Mouse (Mus musculus) 3T3-L1 (cell line): ENCODE measurements around the gene Pramel6.
"Not testable (repeated sequence)": the region's sequence is repeated elsewhere in the genome, so short reads cannot be mapped to it uniquely, and the experiment has no call there.

Experiments used
- DNase-seq: peaks from one replicate; pipeline ENCODE4 v3.0.0-alpha.2; 2015; ENCODE audit warnings: low read depth, low spot score

The Pramel6 gene

DNA sequence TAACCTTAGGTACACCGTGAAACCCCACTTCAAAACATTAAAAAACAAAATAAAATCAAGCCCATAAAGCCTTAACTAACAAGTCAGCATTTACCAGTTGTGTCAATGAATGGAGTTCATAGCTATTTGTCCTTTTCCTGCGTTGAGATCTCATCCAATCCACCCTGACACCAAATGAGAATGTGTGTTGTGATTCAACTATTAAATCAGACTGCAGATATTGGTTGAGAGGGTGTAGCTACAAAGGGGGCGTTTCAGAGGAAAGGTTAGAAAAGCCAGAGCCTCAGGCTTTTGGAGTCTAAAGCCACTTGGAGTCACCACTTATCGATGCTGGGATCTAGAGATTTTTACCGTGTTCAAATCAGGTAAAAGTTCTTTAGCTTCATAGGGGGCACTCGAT lies at the start of gene Pramel6:
Gene Pramel6 (plus strand): TSS at position 301 of the 400 bp plus-strand sequence.
- DNase-seq, result no peak

DNA sequence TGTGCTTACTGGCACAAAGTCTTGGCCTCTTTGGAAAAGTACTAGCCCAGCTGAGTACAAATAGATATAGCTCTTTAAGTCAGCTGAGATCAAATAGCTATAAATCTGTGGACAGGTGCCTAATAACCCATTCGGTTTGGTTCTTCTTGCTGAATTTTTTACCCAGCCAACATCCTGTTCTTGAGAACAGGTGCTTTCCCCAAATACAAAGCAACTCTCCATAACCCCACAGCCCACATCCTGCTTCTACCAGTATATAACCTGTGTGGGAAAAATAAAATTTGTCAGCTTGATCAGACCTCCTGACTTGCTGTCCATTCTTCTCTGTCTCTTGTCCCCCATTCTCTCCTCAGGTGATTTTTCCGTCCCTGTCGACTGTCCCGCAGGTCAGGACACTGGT lies 44.6 kb upstream of the Pramel6 start:
- no peak for DNase-seq

DNA sequence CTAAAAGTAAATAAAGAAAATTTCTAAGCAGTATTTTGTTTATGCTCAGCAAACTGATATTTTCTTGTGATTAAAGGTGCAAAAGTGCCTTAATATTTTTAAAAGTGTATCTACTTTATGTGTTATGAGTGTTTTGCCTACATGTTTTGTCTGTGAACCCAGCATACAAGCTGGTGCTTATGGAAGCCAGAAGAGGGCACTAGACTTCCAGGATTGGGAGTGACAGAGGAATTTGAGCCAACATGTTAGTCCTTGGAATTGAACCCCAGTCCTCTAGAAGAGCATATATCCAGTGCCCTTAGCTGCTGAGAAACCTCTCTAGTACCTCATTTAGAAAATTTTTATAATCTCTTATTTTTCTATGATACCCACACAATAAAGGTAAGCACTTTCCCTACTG lies 26.2 kb upstream of the Pramel6 start:
- DNase-seq, result no peak

DNA sequence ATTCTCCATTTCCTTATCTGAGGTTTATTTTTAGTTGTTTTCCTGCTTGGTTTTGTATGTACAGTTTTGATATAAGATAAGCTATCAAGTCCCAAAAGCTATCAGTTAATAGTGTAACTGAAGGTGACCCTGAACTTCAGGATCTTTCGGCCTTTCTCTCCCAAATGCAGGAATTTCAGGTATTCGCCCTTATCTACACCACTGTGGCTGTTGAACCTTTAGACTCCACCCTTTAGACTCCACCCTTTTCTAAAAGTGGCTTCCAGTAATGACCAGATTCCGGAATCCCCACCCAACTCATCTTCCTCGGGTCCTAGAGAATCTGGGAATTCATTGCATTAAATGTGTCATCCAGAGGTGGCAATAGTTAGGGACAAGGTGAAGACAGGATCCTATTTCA lies 25.2 kb upstream of the Pramel6 start:
- no peak for DNase-seq

DNA sequence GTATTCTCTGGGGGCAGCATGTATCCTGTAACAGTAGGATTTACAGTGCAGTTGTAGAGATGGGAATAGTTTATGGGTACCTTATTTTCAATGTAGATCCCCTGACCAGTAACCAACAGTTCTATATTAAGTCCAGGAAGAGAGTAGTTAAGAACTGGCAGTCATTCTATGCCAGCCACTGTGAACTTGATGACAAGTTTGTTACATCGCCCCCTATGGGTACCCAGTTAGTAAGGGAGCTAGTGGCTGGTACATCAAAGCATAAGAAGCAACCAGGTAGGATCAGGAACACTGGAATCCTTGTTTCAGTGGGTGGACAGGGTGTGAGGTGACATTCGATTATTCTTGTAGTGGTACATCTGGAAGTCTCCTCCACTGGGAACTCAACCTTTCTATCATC lies 24.1 kb upstream of the Pramel6 start:
- DNase-seq, result no peak

DNA sequence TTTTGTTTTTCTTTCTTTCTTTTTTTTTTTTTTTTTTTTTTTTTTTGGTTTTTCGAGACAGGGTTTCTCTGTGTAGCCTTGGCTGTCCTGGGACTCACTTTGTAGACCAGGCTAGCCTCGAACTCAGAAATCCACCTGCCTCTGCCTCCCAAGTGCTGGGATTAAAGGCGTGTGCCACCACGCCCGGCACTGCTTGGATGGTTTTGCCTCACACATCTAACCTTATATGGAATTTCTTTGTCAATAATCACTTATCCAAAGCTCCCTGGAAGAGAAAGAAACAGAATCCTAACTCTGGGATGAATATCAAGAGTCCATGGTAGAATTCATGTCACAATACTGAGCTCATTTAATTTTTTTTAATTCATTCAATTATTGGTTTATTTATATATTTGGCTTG lies 9.4 kb upstream of the Pramel6 start, which contains the start of gene Pramel7:
Gene Pramel7 (minus strand): TSS at position 101 of the 400 bp plus-strand sequence.
- not testable (repeated sequence) for DNase-seq

DNA sequence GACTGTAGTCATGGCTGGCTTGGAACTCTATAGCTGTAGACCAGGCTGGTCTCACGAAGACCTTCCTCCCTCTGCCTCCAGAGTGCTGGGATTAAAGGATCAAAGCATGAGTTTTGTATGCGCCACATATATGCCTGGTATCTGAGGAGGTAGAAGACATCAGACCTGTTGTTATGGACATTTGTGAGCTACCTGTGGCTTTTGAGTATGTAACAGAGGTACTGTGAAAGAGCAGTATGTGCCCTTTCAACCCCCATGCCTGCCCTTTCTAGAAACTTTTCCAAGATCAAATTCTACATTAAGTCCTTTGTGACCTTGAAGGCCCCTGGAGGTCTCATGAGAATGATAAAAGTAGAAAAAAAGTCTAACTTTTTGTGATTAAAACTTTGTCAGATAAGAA lies 8.7 kb downstream of the Pramel6 start:
- no peak for DNase-seq

DNA sequence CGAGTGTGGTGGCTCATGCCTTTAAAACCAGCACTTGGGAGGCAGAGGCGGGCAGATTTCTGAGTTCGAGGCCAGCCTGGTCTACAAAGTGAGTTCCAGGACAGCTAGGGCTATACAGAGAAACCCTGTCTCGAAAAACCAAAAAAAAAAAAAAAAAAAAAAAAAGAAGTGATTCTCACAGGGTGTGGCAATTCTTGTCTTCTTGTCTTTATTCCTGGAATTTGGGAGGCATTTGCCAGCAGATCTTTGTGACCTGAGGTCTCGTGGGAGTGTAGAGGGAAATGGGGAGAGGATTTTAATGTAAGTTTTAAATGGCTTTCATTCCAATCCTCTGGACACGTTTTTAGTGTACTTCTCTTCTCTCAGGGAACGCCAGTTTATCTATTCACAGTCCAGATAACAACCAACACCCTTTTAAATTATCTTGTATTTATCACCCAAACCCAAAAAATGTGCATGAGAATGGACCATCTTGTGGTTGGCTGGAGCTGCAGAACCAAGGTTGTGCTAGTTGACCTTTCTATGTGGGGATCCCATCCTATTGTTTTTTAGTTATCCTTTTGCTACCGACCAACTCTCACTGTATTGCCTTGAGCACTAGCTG lies 9.2 kb downstream of the Pramel6 start:
- DNase-seq, result no peak

DNA sequence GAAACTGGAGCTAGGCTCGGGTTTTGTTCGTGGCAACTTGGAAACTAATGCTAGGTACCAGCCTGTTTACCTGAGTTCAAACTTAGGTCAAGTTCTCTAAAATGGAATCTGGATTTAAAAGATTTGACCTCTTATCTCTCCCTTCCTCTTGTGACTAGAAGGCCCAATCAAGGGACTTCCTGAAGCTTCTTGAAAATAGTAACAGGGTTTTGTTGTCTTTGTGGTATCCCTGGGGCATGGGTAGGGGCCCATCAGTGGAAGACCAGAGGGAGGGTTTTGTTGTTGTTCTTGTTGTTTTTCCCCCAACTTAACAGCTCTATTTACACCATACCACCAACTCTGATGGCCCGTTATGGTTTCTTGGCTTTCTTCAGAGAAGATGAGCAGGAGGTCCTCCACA lies 10.2 kb downstream of the Pramel6 start:
- no peak for DNase-seq

DNA sequence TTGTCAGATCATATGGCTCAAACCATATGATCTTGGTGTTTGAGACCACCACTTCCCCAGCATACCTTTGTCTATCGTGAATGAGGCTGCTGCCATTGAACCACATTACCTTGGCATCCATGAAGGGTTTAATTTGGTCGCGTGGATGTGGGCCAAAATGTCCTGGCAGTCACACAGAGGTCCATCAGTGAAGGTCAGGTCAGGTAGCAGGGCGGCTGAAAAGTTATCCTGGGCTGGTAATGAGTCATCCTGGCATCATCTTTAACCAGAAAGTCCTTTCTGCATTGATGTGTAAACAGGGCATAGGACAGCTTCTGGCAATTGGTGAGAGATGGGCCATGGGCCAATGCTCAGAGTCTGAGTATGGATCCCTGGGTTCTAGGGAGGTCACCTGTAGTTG lies 14.3 kb downstream of the Pramel6 start:
- DNase-seq, result no peak

DNA sequence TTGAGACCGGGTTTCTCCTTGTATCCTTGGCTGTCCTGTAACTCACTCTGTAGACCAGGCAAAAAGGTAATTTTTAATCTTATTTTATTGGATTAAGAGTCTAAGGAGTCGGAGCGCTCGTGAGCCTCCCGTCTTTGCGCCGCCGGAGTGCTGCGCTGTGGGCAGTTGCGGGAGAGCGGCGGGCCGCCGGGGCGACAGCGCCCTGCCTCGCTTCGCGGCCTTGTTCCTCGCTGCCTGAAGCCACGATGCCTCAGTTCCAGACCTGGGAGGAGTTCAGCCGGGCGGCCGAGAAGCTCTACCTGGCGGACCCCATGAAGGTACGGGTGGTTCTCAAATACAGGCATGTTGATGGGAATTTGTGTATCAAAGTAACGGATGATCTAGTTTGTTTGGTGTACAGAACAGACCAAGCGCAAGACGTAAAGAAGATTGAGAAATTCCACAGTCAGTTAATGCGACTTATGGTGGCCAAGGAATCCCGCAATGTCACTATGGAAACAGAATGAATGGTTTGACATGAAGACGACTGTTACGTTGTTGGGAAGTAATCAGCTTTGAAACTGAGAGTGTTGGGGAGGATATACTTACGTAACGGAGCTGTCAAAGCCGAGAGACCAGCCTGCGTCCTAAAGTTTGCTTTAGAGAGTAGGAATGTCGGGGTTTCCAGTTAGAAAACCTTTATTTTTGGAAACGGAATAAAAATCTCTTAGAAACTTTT lies 19.7 kb downstream of the Pramel6 start:
- not testable (repeated sequence) for DNase-seq

DNA sequence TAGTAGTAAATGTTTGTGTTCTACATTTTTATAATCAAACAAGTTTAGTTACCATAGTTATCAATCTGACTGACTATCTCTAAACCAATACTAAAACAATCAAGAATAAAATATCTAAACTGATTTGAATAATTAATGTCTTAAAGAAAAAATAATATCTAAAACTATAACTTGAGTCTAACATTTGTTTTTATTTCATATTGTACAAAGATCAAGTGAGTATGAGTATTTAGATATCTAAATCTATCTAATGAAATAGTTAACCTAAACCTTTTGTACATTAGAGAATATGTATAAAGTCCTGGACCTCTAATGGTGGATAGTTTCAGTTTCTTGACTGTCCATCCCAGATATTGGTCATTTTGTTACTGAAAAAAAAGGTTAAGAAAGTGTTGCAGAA lies 25.1 kb downstream of the Pramel6 start, which contains the start of gene Olfr153:
Gene Olfr153 (plus strand): TSS at position 301 of the 400 bp plus-strand sequence.
- no peak for DNase-seq

DNA sequence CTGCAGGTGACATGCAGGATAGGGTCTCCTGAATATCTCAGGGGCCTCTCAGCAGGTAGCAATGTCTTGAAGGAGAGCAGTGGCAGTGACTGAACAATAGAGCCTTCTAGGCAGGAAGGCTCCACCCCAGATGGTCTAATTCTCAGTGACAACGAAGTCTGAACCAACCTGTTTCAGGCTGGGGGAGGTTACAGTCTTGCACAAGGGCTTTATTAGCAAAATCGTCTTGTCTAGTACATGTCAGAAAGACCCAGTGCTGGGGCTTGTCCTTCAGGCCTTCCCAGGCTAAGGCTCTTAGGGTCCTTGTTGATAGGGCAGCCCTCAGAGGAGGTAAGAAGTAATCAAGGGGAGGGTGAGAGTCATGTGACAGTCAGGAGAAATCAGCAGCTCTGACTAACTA lies 28.5 kb downstream of the Pramel6 start:
- DNase-seq, result no peak

DNA sequence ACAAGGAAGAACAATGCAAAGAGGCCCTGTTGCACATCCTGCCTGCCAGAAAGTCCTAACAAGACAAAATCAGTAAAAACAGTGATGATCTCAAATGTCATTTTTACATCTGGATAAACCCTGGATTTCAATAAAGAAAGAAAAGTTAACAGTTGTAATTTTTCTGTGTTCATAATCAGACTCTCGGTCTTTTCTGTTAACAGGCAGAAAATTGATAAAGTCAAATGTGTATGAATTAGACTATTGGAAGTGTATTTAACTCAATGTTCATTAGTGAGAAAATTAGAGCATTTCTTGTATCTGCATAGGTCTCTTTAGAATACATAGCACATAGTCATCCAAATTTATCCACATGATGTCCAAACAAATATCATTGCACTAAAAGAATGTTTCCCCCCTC lies 39.1 kb downstream of the Pramel6 start, which contains the start of gene Olfr1128:
Gene Olfr1128 (minus strand): TSS at position 101 of the 400 bp plus-strand sequence.
- DNase-seq, result no peak
